Mouse (Mus musculus) megakaryocyte, adult 5-6 weeks (primary cell): ENCODE data around the gene Gar1. TPM values are rescaled to one million over a fixed set of nuclear protein-coding genes. Genes with fewer than 3 reads are reported as not detected.

Experiments used
- ATAC-seq: 2 replicates; pipeline ENCODE4 v1.8.0; 2016; ENCODE audit warnings: mild to moderate bottlenecking, inconsistent platforms; ENCODE audit not compliant: poor library complexity, severe bottlenecking
- total RNA-seq, 2 experiments: library from RNA; stranded (forward) in 1 of 2; stranded (reverse) in 1 of 2; fragments of 153-499, 151-499 nt in 1 of 2; fragments of 221-1000, 200-1000 nt in 1 of 2; gene quantifications; 2 replicates each; pipeline versions ENCODE4 v1.2.3 to v1.2.4; 2015 to 2017

Gene Gar1
- total RNA-seq (2015), result 8.8 and 14.9 TPM in 2 replicates
- 5.4 and 11.6 TPM in 2 replicates for total RNA-seq (2017)

GRCm38 (mm10) chr3:129831035-129831568 lies at the start of gene Gar1:
Gar1 (minus strand) TSS chr3:129831396.
- ATAC-seq, result peak; percentile 96

GRCm38 (mm10) chr3:129879913-129880312 lies 48.7 kb upstream of the Gar1 start:
- no peak for ATAC-seq

DNA sequence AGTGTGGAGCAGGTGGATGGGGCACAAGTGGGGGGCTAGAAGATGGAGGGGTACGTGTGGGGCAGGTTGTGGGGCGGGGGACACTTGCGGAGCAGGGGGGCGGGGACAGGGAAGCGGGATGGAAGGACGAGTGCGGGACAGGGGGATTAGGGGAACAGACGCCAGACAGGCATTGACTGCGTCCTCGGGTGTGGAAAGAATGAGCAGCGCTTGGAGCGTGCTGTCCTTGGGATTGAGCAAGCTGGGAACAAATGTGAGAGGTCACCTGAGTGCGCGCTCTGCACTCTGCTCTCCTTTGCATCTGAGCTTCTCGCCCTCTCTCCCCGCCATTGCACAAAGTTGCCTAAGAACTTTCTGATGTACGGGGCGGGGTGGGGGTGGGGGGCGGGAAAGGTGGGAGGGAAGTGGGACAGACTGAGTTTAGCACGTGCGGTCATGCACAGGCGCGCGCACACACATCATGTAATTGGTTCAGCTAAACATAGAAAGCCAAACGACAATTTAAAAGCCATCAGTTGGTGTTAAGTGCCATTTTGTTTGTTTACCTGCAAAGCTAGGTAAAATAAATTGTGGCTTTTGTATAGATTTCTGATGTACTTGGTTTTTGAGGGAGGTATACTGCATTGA lies 48.0 kb upstream of the Gar1 start:
- peak; percentile 34 for ATAC-seq

GRCm38 (mm10) chr3:129878405-129879021 lies 47.3 kb upstream of the Gar1 start, which contains the start of gene Pla2g12a:
Pla2g12a (plus strand) TSS chr3:129878606.
- ATAC-seq, result peak; percentile 72

- ATAC-seq, result no peak
Measured at GRCm38 (mm10) chr3:129877327-129877726, 46.1 kb upstream of the Gar1 start.

- ATAC-seq, result peak; percentile 69
Measured at GRCm38 (mm10) chr3:129863698-129864097, 32.5 kb upstream of the Gar1 start.

DNA sequence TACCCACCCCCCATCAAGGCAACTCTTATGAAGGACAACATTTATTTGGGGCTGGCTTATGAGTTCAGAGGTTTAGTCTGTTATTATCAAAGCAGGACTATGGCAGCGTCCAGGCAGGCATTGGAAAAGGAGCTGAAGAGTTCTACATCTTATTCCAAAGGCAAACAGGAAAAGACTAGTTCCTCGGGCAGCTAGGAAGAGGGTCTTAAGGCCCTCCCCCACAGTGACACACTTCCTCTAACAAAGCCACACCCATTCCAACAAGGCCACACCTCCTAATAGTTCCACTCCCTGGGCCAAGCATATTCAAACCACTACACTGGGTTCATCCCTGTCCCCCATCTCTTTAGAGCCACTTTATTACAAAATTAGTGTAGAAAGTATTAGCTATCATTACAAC lies 31.4 kb upstream of the Gar1 start:
- ATAC-seq, result no peak

GRCm38 (mm10) chr3:129846846-129847245 lies 15.7 kb upstream of the Gar1 start:
- no peak for ATAC-seq

DNA sequence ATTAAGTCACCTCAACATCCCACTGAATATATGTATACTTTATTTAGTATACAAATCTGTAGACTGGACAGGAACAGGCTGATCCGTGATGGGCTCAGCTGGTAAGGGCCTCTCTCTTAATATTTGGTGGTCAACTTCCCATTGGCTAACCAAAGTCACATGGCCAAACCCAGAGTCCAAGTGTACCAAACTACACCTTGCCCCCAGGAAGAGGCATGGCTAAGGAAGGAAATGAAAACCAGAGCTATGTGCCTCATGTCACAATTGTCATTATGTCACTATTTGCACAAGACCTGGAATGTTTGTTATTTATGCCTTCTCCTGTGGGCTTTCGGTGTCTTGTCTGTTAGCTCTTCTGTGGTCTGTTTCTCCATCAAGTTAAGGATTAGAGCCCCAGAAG lies 14.7 kb upstream of the Gar1 start:
- no peak for ATAC-seq

DNA sequence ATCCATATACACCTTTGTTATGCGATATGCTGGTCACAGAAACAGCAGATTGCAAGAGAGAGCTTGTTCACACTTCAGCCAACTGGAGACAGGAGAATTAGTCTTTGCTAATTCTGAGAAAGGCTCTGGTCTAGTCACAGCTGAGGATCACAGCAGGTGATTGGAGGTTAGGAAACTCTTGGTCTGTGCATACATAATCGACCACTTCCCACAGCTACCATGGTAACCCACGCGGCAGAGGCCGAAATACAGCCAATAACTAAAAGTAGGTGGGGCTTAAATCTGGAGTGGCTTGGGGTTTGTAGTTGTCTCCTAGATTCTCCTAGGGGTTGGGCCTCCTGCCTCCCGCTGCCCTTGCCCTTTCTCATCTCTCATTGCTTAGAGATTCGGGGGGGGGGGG lies 6.8 kb upstream of the Gar1 start:
- ATAC-seq, result no peak

DNA sequence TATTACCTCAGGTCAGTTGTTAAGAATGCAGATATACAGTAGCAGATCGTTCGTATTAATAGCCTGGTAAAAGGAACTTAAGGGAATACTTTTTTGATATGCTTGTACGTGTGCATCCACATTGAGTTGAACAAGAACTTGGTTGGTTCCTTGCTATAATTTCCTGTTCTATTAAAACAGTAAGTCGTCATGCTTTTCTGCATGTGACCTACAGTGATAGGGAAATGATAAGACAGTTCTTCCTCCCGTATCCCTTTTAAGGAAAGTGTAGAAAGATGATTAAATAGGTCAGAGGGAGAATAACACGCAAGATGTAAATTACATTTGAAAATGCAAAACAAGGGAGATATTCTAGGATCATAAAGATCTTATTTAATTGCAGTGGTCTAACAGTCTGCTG lies 5.8 kb upstream of the Gar1 start:
- no peak for ATAC-seq

GRCm38 (mm10) chr3:129836051-129836697 lies 5.0 kb upstream of the Gar1 start:
- no peak for ATAC-seq

DNA sequence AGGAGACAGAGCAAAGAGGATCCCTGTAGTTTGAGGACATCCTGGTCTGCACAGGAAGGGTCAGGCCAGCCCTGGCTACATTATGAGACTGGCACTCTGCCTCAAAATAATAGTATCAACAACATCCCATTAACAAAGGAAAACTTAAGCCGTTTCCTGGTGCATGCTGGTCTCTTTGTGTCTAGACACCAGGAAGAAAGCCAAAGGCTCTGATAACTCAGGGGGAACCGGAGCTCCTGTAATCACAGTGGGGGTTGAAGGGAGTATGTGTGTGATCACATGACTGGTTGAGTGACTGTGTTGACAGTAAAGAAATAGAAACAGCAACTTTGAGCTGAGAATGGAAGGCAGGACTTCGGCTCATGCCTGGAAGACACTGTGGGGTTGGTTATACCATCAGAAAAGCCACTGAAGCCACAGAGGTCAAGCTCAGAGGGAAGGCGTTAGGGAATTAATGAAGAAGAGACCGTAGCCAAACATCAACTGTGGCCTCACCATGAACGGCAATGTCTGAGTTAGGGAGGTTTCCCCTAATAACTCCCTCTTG lies 4.3 kb upstream of the Gar1 start, which contains the start of gene Cfi:
Gene Cfi, plus strand, starts transcription at position 497 of the 547 bp plus-strand sequence.
- ATAC-seq, result no peak

DNA sequence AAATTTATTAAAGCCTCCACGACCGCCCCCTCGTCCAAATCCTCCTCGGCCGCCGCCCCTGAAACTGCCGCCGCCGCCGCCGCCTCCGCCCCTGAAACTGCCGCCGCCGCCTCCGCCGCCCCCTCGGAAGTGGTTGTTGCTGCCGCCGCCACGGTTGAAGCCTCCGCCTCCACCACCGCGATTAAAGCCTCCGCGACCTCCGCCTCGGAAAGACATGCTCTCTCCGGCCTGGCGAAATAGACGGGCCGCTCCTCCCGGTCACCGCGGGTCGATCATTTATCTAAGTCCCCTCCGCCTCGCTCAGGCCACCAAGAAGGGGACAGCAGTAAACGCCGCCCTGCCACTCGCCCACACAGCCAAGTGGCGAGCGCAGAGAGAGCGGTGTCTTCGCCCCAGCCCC lies 570 bp downstream of the Gar1 start:
- ATAC-seq, result peak; percentile 13; the same call in 1 of the 2 replicates

GRCm38 (mm10) chr3:129827691-129828090 lies 3.5 kb downstream of the Gar1 start:
- no peak for ATAC-seq

DNA sequence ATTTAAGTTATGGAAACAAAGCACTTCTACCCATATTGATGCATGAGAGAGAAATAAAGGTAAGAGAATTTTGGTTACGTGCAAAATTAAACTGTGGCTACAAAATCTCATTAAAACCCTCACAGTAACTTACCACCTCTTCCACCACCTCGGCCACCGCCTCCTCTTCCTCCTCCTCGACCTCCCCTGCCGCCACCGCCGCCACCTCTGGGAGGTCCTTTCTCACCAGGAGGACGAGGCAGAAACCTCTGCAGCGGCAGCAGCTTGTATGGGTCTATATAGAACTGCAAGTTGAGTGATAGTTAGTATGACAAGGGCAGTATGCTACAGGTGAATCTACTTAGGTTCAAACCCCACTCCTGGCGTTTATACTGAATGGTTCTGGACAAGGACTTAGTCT lies 4.5 kb downstream of the Gar1 start:
- ATAC-seq, result no peak

- ATAC-seq, result no peak
Measured at GRCm38 (mm10) chr3:129824891-129825290, 6.3 kb downstream of the Gar1 start.

- no peak for ATAC-seq
Measured at GRCm38 (mm10) chr3:129824146-129824545, 7.0 kb downstream of the Gar1 start.

- ATAC-seq, result peak; percentile 82
Measured at GRCm38 (mm10) chr3:129823293-129823692, 7.9 kb downstream of the Gar1 start.

DNA sequence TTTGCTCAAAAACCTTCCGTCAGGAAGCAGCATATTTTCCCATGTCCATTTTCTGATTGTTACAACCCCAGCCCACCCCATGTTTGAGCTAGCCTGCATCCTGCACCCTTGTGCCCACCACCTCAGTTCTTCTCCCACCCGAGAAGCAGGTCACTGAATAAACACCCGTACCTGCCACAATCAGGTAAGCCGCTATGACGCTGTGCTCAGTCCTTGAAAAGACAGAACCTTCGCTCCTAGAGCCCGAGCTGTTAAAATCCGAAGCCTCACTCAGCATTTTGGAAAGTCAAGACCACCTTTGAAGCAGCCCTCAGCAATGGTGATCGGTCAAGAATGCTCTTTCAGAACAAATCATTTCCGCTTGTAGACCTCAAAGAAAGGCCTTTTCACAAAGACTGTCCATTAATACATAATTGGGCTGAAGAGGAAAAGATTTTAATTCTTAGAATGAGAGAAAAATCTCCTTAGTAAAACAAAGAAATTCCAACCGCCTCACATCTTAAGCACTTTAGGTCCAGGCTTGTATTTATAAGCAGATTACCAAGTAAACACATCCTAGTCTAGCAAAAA lies 8.9 kb downstream of the Gar1 start, which contains the start of gene Rrh:
Gene Rrh, minus strand, starts transcription at position 382 of the 570 bp plus-strand sequence.
- ATAC-seq, result no peak

GRCm38 (mm10) chr3:129821736-129822135 lies 9.5 kb downstream of the Gar1 start:
- ATAC-seq, result no peak
